Mouse (Mus musculus) myocyte (in vitro differentiated cells): ENCODE measurements around the gene Gm45337.

Source experiments
- POLR2A ChIP-seq: IDR thresholded peaks from one replicate; pipeline ENCODE4 v1.6.1; 2011; ENCODE audit warnings: low read depth, mild to moderate bottlenecking, control low read depth, moderate library complexity; ENCODE audit not compliant: insufficient read length
- POLR2AphosphoS2 ChIP-seq: IDR thresholded peaks from one replicate; pipeline ENCODE4 v1.6.1; 2011; ENCODE audit warnings: low read depth, control low read depth; ENCODE audit not compliant: insufficient read length

DNA sequence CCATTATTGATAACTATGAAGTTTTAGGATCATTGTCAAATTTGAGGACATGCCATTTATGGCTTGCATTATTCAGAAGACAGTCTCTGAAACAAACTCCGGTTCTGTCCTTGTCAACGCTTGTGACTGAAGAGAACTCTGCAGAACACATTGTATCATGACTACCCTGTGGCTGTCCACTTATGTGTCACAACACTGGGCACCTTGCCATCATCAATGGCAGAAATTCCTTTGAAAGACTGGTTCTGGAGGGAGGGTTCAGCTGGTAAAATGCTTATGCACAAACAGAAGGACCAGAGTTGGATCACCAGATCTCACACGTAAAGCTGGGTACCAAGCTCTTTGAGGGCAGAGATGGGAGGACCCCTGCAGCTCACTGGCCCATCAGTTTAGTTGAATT, 15.0 kb upstream of the Gm45337 start:
- TF ChIP-seq POLR2A (no peak), POLR2AphosphoS2 (no peak)
